Mouse (Mus musculus) c-Kit-positive CD71-positive TER-119-positive erythroid progenitor cells, embryonic 14.5 days (primary cell): ENCODE measurements around the gene Dgkh.

Experiments
- DNase-seq: peaks from one replicate; pipeline ENCODE4 v3.0.0-alpha.2; 2013; ENCODE audit warnings: low spot score

The Dgkh gene

DNA sequence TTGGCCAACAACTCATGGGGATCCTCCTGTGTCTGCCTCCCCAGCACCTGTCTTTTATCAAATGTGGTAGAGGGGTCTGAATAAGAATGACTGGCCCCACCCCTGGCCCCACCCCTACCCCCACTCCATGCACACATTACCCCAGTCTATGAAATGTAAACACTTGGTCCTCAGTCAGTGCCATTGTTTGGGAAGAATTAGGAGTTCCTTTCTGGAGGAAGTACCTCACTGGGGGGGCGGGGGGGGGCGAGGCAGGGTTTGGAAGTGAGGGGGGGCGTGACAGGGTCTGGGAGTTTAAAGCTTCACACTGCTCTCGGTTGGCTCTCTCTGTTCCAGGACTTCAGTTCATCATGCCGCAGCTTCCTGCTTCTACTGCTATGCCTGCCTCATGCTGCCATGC lies 10.5 kb downstream of the Dgkh start:
- no peak for DNase-seq

GRCm38 (mm10) chr14:78716035-78716434 lies 16.5 kb downstream of the Dgkh start:
- no peak for DNase-seq

DNA sequence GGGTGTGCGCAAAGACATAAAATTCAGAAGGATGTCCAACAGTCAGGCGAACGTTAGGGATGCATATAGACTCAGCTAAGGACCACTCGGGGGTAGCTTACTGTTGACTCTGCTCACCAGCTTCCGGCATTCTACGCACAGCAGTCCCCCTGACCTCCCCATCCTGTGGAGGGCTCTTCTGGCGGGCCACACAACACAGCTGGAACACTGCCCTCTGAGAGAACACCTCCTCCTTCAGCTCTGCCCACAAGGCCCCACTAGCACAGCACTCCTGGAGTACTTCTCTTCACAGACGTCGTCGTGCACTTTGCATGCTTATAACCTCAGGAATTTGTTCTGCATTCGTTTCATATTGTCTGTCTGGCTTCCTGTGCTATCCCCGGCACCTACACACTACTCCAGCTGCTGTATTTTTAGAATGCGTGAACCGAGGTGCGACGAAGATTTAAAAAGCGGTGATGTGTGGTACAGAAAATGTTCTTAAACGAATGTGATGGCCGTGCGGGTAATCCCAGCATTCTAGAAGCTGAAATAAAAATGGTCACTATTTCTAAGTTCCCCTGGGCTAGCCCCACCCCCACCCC lies 19.9 kb downstream of the Dgkh start:
- DNase-seq = no peak

GRCm38 (mm10) chr14:78710647-78711046 lies 21.9 kb downstream of the Dgkh start:
- DNase-seq = no peak

DNA sequence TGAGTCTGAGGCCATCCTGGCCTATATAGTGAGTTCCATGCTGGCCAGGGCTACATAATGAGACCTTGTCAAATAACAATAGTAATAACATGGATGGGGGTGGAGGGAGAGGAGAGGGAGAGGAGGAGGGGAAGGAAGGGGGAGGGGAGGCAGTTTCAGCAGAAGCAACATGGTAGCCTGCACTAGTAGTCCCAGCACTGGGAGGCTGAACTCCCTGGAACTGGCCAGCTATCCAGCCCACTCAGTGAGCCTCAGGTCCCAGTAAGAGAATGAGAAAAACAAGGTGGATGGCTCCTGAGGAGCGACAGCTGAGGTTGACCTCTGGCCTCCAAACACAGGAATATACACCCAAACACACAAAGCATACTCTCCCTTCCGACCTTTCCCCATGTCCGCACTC lies 27.0 kb downstream of the Dgkh start:
- DNase-seq = no peak

GRCm38 (mm10) chr14:78703989-78704388 lies 28.6 kb downstream of the Dgkh start:
- DNase-seq = no peak

DNA sequence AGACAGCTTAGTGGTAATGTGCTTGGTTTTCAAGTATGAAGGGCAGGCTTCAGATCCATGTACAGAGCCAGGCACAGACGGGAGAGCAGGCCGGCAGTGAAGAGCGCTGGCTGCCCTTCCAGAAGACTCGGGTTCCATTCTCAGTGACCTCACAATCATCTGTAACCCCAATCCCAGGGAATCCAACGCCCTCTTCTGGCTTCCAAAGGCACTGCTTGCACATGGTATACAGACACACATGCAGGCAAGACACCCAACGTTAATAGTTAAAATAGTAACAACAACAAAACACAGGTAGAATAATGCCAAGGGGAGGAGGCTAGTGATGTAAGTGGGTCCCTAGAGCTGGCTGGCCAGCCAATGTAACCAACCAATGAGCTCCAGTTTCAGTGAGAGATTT lies 29.2 kb downstream of the Dgkh start:
- DNase-seq = no peak

DNA sequence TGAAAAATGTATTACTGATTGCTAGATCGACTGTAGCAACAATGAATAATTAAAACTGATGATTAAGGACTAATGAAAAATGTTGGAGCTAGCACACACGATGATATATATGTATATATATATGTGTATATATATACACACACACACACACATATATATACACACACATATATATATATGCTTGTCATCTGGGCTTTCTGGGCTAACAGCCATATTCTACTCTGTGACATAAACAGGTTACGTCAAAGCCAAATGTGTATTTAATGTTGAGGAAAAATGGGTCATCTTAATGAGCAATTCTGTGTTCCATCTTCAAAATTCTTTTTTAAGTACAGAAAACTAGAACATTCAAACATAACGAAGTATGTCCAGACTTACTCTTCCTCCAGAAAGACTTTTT lies 30.5 kb downstream of the Dgkh start:
- no peak for DNase-seq

GRCm38 (mm10) chr14:78701501-78701900 lies 31.1 kb downstream of the Dgkh start:
- no peak for DNase-seq

DNA sequence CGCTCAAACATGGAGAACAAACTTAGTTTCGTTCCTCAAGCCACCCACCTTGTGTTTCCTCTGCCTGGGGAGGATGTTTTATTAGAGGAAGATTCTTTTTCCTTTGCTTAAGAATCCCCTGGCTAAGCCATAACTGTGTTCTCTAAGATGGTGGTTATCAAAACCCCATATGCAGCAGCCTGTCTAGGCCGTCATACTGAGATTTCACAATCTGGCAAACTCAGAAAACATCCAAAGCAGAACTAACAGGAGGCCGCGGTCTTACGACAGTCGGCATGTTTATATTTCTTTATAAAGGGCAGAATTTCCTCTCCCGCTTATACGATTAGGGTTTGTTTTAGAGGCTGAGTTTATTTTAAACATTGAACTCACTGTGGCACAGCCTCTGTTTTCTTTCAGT lies 31.5 kb downstream of the Dgkh start:
- no peak for DNase-seq

GRCm38 (mm10) chr14:78699634-78700033 lies 32.9 kb downstream of the Dgkh start:
- DNase-seq = no peak

GRCm38 (mm10) chr14:78699196-78699595 lies 33.4 kb downstream of the Dgkh start:
- DNase-seq = no peak

- no peak for DNase-seq
Measured at GRCm38 (mm10) chr14:78694121-78694520, 38.5 kb downstream of the Dgkh start.

GRCm38 (mm10) chr14:78692602-78693001 lies 40.0 kb downstream of the Dgkh start:
- DNase-seq = no peak

DNA sequence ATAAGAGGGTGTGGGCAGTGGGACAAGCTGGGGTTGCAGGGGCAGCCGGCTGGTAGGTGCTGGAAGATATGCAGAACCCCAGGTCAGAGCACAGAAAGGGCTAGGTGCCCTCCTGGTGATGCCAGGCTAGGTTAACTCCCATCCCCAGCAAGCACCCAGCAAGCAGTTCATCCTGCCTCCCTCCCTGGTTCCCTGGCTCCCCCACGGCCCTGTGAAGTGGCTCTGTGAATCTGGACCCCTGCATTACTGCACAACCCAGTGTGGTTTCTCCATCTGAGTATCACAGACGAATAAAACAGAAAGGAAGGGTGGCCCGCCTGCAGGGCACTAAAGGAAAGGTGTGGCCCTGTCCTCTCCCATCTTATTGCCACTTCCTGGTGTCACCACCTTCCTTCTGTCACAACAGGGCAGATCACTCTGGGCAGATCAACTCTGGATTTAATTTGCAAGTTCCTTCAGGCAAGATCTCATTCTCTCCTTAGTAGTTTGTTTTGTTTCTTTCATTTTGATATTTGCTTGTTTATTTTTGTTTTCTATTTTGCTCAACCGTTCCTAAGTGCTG lies 40.6 kb downstream of the Dgkh start:
- DNase-seq = no peak

GRCm38 (mm10) chr14:78690883-78691282 lies 41.7 kb downstream of the Dgkh start:
- no peak for DNase-seq

DNA sequence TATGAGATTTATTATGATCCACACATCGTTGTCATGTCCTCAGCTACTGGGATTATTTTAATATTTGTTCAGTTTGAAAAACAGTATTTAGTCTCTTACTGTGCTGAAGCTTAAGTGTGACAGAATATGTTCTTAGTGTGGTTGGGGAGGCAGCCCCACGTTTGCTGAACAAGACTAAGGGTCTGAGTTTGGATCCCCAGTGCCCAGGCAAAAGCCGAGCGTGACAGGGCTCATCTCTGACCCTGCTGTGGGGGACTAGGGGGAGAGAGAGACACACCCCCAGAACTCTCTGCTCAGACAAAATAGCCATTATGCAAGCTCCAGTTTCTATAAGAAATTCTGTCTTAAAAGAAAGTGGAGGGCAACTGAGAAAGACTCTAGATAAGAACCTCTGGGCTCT lies 42.2 kb downstream of the Dgkh start:
- DNase-seq = no peak

DNA sequence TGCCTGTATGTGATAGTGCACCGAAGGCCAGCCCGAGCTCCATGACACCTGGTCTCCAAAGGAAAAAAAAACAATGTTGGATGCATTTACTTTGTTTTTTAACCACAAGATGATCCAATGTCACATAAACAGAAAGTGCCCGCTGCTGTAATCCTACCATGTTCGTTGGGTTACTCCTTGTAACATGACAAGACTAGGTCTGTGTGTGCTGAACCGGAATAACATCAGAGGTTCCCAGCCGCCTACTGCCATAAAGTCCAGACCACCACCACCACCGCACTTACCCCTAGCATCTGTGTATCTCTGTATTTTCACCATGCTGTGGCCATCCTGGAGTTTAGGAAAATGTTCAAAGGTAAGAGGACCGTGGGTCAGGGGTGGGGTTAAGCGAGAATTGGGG lies 42.6 kb downstream of the Dgkh start:
- no peak for DNase-seq

- no peak for DNase-seq
Measured at GRCm38 (mm10) chr14:78687716-78688115, 44.9 kb downstream of the Dgkh start.

DNA sequence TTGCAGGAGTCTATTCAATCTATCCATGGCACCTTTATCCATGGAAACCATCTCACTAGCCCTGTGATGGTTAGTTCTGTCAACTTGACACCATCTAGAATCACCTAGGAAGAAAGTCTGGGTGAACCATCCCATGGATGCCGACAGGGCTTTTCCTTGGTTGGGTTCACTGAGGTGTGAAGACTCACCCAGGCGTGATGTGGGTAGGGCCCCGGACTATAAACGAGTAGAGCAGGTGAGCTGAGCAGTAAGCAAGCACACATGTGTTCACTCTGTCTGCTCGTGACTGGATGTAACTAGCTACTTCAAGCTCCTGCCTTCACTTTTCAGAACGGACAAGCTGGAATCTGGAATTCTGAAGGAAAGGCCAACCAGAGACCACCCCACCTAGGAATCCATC lies 45.9 kb downstream of the Dgkh start:
- DNase-seq = no peak

- DNase-seq = no peak
Measured at GRCm38 (mm10) chr14:78684171-78684570, 48.4 kb downstream of the Dgkh start.

- DNase-seq = no peak
Measured at GRCm38 (mm10) chr14:78678981-78679380, 53.6 kb downstream of the Dgkh start.

DNA sequence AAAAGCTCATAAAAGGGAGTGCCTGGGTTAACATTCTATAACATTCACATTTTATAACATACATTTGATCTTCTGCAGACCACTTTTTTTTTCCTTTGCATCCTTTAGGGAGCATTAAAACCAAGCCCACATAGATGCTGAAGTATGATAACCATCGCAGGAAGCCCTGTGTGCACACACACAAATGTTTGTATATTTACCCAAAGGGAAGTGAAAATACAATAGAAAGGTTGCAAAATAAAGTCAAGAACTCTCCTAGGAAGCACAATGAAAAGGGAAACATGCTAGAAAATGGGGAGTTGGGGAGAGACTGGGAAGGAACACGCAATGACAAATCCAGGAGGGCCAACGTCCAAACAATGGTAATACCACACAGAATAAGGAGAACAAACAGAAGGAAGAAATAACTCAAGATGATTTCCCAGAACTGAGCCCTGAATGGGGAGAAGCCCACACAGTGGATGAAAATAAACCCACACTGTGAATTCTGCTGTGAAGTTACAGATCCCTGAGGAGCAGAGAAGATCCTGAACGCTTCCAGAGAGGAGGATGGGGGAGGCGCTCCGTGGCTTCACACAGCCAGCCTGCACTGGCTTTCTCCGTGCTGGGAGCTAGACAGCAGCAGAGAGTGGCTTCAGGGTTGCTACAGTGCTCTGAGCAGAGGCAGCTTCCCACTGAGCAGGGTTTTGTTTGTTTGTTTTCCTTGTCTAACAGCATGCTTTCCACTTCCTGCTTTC lies 54.6 kb downstream of the Dgkh start:
- no peak for DNase-seq

- DNase-seq = no peak
Measured at GRCm38 (mm10) chr14:78676457-78676856, 56.1 kb downstream of the Dgkh start.
